Mouse (Mus musculus) intestine, embryonic 15.5 days (tissue): ENCODE data around the gene Dnah11. TPM values are rescaled to one million over a fixed set of nuclear protein-coding genes. Genes with fewer than 3 reads are reported as not detected.

Experiments
- ATAC-seq: fragments of 200-750 bp; cut with Nextera tagmentation; 2 replicates; pipeline ENCODE4 v1.8.0; 2017; ENCODE audit warnings: moderate TSS enrichment, moderate library complexity
- H3K27ac ChIP-seq: fragments of 300-500 bp; sonication (generic); 2 replicates; pipeline ENCODE4 v1.5.1; 2015; ENCODE audit warnings: mild to moderate bottlenecking, inconsistent platforms
- H3K27me3 ChIP-seq: fragments of 300-500 bp; sonication (generic); replicated peaks from 2 replicates; pipeline ENCODE4 v1.6.1; 2015; ENCODE audit warnings: inconsistent platforms
- H3K36me3 ChIP-seq: fragments of 300-500 bp; sonication (generic); 2 replicates; pipeline ENCODE4 v1.6.1; 2015; ENCODE audit warnings: inconsistent platforms
- H3K4me1 ChIP-seq: fragments of 300-500 bp; sonication (generic); replicated peaks from 2 replicates; pipeline ENCODE4 v1.6.1; 2015; ENCODE audit warnings: inconsistent platforms
- H3K4me2 ChIP-seq: fragments of 300-500 bp; sonication (generic); replicated peaks from 2 replicates; pipeline ENCODE4 v1.6.1; 2015; ENCODE audit warnings: mild to moderate bottlenecking, inconsistent platforms
- H3K4me3 ChIP-seq: fragments of 300-500 bp; sonication (generic); replicated peaks from 2 replicates; pipeline ENCODE4 v1.5.1; 2015; ENCODE audit warnings: inconsistent platforms
- H3K9ac ChIP-seq: fragments of 300-500 bp; sonication (generic); 2 replicates; pipeline ENCODE4 v1.6.1; 2015; ENCODE audit warnings: inconsistent platforms
- H3K9me3 ChIP-seq: fragments of 300-500 bp; sonication (generic); 2 replicates; pipeline ENCODE4 v1.6.1; 2016; ENCODE audit warnings: inconsistent platforms
- WGBS: fragments of 180-500 bp; shearing (Covaris S2); methylation state at CpG from one replicate; pipeline ENCODE4 v1.1.7; 2015; 5-methylcytosine and 5-hydroxymethylcytosine counted together
- polyA plus RNA-seq: library from polyadenylated mRNA; unstranded; fragments of >200 nt; fragmentation: Nextera tagmentation; extraction: Ambion mirVana; gene quantifications from 2 replicates; pipeline ENCODE4 v1.2.1, GENCODE M21; 2015

Gene Dnah11
- polyA plus RNA-seq, 1 experiment from 2014 or later: 0.09 TPM

DNA sequence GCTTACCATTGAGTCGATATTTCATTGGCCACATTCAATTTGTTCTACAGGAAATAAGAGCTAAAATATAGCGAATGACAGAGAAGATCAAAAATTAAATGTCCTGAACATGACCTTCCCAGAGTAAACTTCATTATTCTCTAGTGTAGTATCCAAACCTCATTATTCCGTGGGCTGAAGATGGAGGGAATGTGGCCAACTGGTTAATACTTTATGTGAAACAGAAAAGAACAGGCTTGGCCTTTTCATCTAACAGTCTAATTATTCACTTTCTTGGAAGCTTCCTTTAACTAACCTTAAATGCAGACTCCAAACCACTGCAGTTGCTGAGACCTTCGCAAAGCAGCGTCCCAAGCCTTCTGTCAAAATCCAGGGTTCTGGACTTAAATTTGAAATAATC lies 41.9 kb downstream of the Dnah11 start:
- 79% methylated on average over 5 of the region's 5 CpGs for WGBS

GRCm38 (mm10) chr12:118147521-118148033 lies 51.3 kb downstream of the Dnah11 start:
- WGBS: 50% methylated on average over 2 of the region's 2 CpGs
- Histone ChIP-seq H3K4me2 (no peak overlapping the region), H3K4me3 (no peak overlapping the region), H3K27ac (no peak overlapping the region), H3K9me3 (no peaks in the 10 kb centered on the region), H3K36me3 (no peaks in the 10 kb centered on the region), H3K27me3 (no peaks in the 10 kb centered on the region), H3K4me1 (no peaks in the 10 kb centered on the region), H3K9ac (no peak overlapping the region)
- ATAC-seq: peak; percentile 49; the same call in 1 of the 2 replicates

More for the DNA sequence above, 41.9 kb downstream of the Dnah11 start:
- no peak overlapping the region for H3K27ac ChIP-seq
- H3K9ac ChIP-seq: no peak overlapping the region
- H3K4me3 ChIP-seq: no peak overlapping the region
- ATAC-seq: no peak
- H3K9me3 ChIP-seq: no peaks in the 10 kb centered on the region
- no peaks in the 10 kb centered on the region for H3K36me3 ChIP-seq
- H3K27me3 ChIP-seq: no peaks in the 10 kb centered on the region
- H3K4me1 ChIP-seq: no peaks in the 10 kb centered on the region
- H3K4me2 ChIP-seq: no peak overlapping the region

- Histone ChIP-seq H3K4me3 (no peak overlapping the region), H3K4me2 (no peak overlapping the region), H3K27me3 (no peaks in the 10 kb centered on the region), H3K36me3 (no peaks in the 10 kb centered on the region), H3K9me3 (no peaks in the 10 kb centered on the region), H3K9ac (no peak overlapping the region), H3K4me1 (no peaks in the 10 kb centered on the region), H3K27ac (no peak overlapping the region)
- WGBS: 85% methylated on average over 4 of the region's 4 CpGs
- ATAC-seq: no peak
Measured at GRCm38 (mm10) chr12:118128116-118128515, 70.7 kb downstream of the Dnah11 start.

DNA sequence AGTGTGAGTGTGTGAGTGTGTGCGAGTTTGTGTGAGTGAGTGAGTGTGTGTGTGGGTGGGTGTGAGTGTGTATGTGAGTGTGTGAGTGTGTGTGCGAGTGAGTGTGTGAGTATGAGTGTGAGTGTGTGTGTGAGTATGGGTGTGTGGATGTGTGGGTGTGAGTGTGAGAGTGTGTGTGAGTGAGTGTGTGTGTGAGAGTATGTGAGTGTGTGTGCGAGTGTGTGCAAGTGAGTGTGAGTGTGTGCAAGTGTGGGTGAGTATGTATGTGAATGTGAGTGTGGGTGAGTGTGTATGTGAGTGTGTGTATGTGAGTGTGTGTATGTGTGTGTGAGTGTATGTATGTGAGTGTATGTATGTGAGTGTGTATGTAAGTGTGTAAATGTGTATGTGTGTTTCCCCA lies 79.2 kb downstream of the Dnah11 start:
- WGBS: 96% methylated on average over 3 of the region's 3 CpGs
- Histone ChIP-seq H3K36me3 (no peaks in the 10 kb centered on the region), H3K4me3 (no peak overlapping the region), H3K4me1 (no peaks in the 10 kb centered on the region), H3K4me2 (no peak overlapping the region), H3K9ac (no peak overlapping the region), H3K27ac (no peak overlapping the region), H3K9me3 (no peaks in the 10 kb centered on the region), H3K27me3 (no peaks in the 10 kb centered on the region)
- ATAC-seq: no peak

DNA sequence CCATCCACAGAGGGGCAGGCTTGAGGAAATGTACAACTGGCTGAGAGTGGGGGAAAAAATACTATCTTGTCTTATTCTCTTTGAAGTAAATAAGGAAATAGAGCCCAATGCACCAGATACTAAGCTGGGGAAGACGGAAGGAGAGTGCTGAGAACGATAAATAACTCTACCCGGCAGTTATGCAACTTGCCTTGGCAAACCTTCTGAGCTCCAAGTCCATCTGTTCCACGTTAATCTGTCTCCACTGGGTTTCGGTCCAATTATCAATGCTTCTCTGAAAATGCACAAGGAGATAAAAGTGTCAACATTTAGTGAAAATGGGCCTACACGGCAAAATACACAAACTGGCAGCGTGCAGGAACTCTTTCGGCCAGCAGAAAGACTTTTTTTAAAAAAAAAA lies 86.2 kb downstream of the Dnah11 start:
- Histone ChIP-seq H3K9ac (no peak overlapping the region), H3K27me3 (no peaks in the 10 kb centered on the region), H3K36me3 (no peaks in the 10 kb centered on the region), H3K4me3 (no peak overlapping the region), H3K9me3 (no peaks in the 10 kb centered on the region), H3K4me1 (no peaks in the 10 kb centered on the region), H3K27ac (no peak overlapping the region), H3K4me2 (no peak overlapping the region)
- 62% methylated on average over 8 of the region's 8 CpGs for WGBS
- ATAC-seq: no peak

GRCm38 (mm10) chr12:118111896-118112295 lies 86.9 kb downstream of the Dnah11 start:
- H3K27ac ChIP-seq: no peak overlapping the region
- H3K4me3 ChIP-seq: no peak overlapping the region
- H3K9me3 ChIP-seq: no peaks in the 10 kb centered on the region
- no peak overlapping the region for H3K9ac ChIP-seq
- WGBS: 87% methylated on average over 3 of the region's 3 CpGs
- no peaks in the 10 kb centered on the region for H3K4me1 ChIP-seq
- ATAC-seq: no peak
- H3K36me3 ChIP-seq: no peaks in the 10 kb centered on the region
- no peaks in the 10 kb centered on the region for H3K27me3 ChIP-seq
- H3K4me2 ChIP-seq: no peak overlapping the region

- no peak overlapping the region for H3K4me3 ChIP-seq
- no peak for ATAC-seq
- no peak overlapping the region for H3K27ac ChIP-seq
- H3K9me3 ChIP-seq: no peaks in the 10 kb centered on the region
- WGBS: 80% methylated on average over 1 of the region's 1 CpGs
- H3K27me3 ChIP-seq: no peaks in the 10 kb centered on the region
- H3K4me1 ChIP-seq: no peaks in the 10 kb centered on the region
- no peaks in the 10 kb centered on the region for H3K36me3 ChIP-seq
- H3K9ac ChIP-seq: no peak overlapping the region
- H3K4me2 ChIP-seq: no peak overlapping the region
Measured at GRCm38 (mm10) chr12:118107719-118108118, 91.1 kb downstream of the Dnah11 start.

DNA sequence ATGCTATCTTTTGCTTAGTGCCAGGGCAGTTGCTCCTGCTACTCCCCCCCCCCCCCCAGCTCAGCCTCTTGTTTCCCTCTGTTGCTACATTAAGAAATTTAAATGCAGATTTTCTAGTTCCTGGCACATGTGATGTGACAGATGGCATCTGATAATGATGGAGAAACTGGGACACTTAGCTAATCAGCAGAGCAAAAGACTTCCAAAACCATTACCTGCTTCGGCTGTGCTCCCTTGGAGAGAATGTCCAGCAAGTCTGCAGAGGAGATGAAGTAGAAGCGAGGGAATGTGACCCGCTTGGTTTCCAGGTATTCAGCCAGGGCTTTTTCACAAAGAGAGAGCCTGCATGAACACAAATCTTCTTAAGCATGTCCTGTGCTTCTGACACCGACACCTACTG lies 94.3 kb downstream of the Dnah11 start:
- no peak for ATAC-seq
- H3K9ac ChIP-seq: no peak overlapping the region
- WGBS: 80% methylated on average over 4 of the region's 4 CpGs

DNA sequence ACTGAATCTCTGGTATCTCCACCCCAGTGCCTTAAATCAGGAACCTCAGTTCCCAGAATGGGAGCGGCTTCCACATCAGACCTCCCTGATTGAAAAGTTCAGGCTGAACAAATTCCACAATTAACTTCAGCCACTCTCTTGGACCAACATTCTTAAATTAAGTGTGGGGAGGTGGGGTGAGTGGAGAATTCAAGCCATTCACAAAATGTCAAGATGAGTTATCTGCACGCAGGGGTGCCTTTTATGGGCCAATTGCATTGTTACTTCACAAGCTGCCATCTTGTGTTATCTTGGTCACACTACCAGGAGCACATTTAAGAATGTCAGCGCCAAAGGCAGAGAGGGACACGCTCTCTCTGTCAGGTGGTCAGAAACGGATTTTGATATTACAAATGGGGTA lies 99.1 kb downstream of the Dnah11 start:
- Histone ChIP-seq H3K27me3 (no peaks in the 10 kb centered on the region), H3K9me3 (no peaks in the 10 kb centered on the region), H3K36me3 (no peaks in the 10 kb centered on the region), H3K4me2 (no peak overlapping the region), H3K27ac (no peak overlapping the region), H3K4me1 (no peaks in the 10 kb centered on the region), H3K9ac (no peak overlapping the region), H3K4me3 (no peak overlapping the region)
- no peak for ATAC-seq
- 70% methylated on average over 5 of the region's 5 CpGs for WGBS

More for the DNA sequence above, 94.3 kb downstream of the Dnah11 start:
- Histone ChIP-seq H3K4me3 (no peak overlapping the region), H3K27me3 (no peaks in the 10 kb centered on the region), H3K27ac (no peak overlapping the region), H3K4me1 (no peaks in the 10 kb centered on the region), H3K4me2 (no peak overlapping the region), H3K36me3 (no peaks in the 10 kb centered on the region), H3K9me3 (no peaks in the 10 kb centered on the region)

DNA sequence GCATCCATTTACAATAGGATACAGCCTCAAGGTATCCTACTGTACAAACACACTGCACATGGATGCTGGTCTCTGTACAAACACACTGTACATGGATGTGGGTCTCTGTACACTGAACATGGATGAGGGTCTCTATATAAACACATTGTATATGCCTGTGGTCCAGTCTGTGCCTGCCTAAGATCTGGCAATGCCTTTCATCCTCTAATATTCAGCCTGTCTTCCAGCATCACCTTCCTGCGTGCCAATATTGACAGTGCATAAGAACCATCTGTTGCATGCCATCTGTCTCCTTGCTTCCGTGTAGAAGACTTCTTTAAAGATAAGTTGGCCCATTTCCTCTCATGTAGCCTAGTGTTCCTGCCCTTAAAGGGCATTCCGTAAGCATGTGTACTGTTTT lies 100.6 kb downstream of the Dnah11 start:
- Histone ChIP-seq H3K27ac (no peak overlapping the region), H3K4me2 (no peak overlapping the region), H3K4me1 (no peaks in the 10 kb centered on the region), H3K27me3 (no peaks in the 10 kb centered on the region), H3K36me3 (no peaks in the 10 kb centered on the region), H3K4me3 (no peak overlapping the region), H3K9me3 (no peaks in the 10 kb centered on the region), H3K9ac (no peak overlapping the region)
- no peak for ATAC-seq
- 76% methylated on average over 3 of the region's 3 CpGs for WGBS

GRCm38 (mm10) chr12:118094946-118095345 lies 103.9 kb downstream of the Dnah11 start:
- Histone ChIP-seq H3K27me3 (no peaks in the 10 kb centered on the region), H3K9me3 (no peaks in the 10 kb centered on the region), H3K4me3 (no peak overlapping the region), H3K27ac (no peak overlapping the region), H3K9ac (no peak overlapping the region), H3K4me1 (no peaks in the 10 kb centered on the region), H3K36me3 (no peaks in the 10 kb centered on the region), H3K4me2 (no peak overlapping the region)
- ATAC-seq: no peak
- WGBS: 80% methylated on average over 4 of the region's 4 CpGs

GRCm38 (mm10) chr12:118085291-118085690 lies 113.6 kb downstream of the Dnah11 start:
- Histone ChIP-seq H3K36me3 (no peaks in the 10 kb centered on the region), H3K4me1 (no peaks in the 10 kb centered on the region), H3K9me3 (no peaks in the 10 kb centered on the region), H3K27ac (no peak overlapping the region), H3K9ac (no peak overlapping the region), H3K4me3 (no peak overlapping the region), H3K4me2 (no peak overlapping the region), H3K27me3 (no peaks in the 10 kb centered on the region)
- no peak for ATAC-seq
- 84% methylated on average over 1 of the region's 1 CpGs for WGBS

GRCm38 (mm10) chr12:118084806-118085205 lies 114.0 kb downstream of the Dnah11 start:
- ATAC-seq: no peak
- WGBS: 83% methylated on average over 3 of the region's 3 CpGs
- no peak overlapping the region for H3K4me2 ChIP-seq
- H3K27me3 ChIP-seq: no peaks in the 10 kb centered on the region
- H3K4me1 ChIP-seq: no peaks in the 10 kb centered on the region
- no peaks in the 10 kb centered on the region for H3K36me3 ChIP-seq
- H3K9ac ChIP-seq: no peak overlapping the region
- no peak overlapping the region for H3K4me3 ChIP-seq
- no peaks in the 10 kb centered on the region for H3K9me3 ChIP-seq
- H3K27ac ChIP-seq: no peak overlapping the region
